Mouse (Mus musculus) neural tube, embryonic 14.5 days (tissue): ENCODE results near the gene Cox14. TPM values are rescaled to one million over a fixed set of nuclear protein-coding genes. Genes with fewer than 3 reads are reported as not detected.
"Not testable (repeated sequence)": the region's sequence is repeated elsewhere in the genome, so short reads cannot be mapped to it uniquely, and the experiment has no call there.

ENCODE experiments used
- ATAC-seq: fragments of 200-750 bp; cut with Nextera tagmentation; 2 replicates; pipeline ENCODE4 v1.8.0; 2017; ENCODE audit warnings: low read depth, mild to moderate bottlenecking, moderate TSS enrichment, moderate library complexity
- H3K27ac ChIP-seq: fragments of 300-500 bp; sonication (generic); 2 replicates; pipeline ENCODE4 v1.5.1; 2014; ENCODE audit warnings: low read depth, mild to moderate bottlenecking, control low read depth, low read length, moderate library complexity, mixed read lengths
- H3K27me3 ChIP-seq: fragments of 300-500 bp; sonication (generic); 2 replicates; pipeline ENCODE4 v1.6.1; 2014; ENCODE audit warnings: low read length; ENCODE audit not compliant: control insufficient read depth, insufficient read depth
- H3K36me3 ChIP-seq: fragments of 300-500 bp; sonication (generic); 2 replicates; pipeline ENCODE4 v1.6.1; 2014; ENCODE audit warnings: low read length, mixed read lengths; ENCODE audit not compliant: control insufficient read depth, insufficient read depth
- H3K4me1 ChIP-seq: fragments of 300-500 bp; sonication (generic); 2 replicates; pipeline ENCODE4 v1.6.1; 2014; ENCODE audit warnings: low read length; ENCODE audit not compliant: control insufficient read depth, insufficient read depth
- H3K4me2 ChIP-seq: fragments of 300-500 bp; sonication (generic); 2 replicates; pipeline ENCODE4 v1.6.1; 2014; ENCODE audit warnings: mild to moderate bottlenecking, low read depth, low read length, control low read depth
- H3K4me3 ChIP-seq: fragments of 300-500 bp; sonication (generic); 2 replicates; pipeline ENCODE4 v1.5.1; 2014; ENCODE audit warnings: low read depth, low read length, control low read depth, mixed read lengths
- H3K9ac ChIP-seq: fragments of 300-500 bp; sonication (generic); replicated peaks from 2 replicates; pipeline ENCODE4 v1.6.1; 2014; ENCODE audit warnings: low read depth, mild to moderate bottlenecking, control low read depth, low read length, mixed read lengths
- H3K9me3 ChIP-seq: fragments of 300-500 bp; sonication (generic); 2 replicates; pipeline ENCODE4 v1.6.1; 2016; ENCODE audit warnings: low read length; ENCODE audit not compliant: control insufficient read depth
- WGBS: fragments of 180-500 bp; shearing (Covaris S2); extraction: QIAGEN DNeasy Blood & Tissue Kit; methylation state at CpG from one replicate; pipeline ENCODE4 v1.1.7; 2014; 5-methylcytosine and 5-hydroxymethylcytosine counted together
- polyA plus RNA-seq: library from polyadenylated mRNA; unstranded; fragments of >200 nt; fragmentation: Nextera tagmentation; extraction: Ambion mirVana; gene quantifications from 2 replicates; pipeline ENCODE4 v1.2.1, GENCODE M21; 2014

Cox14 gene
- polyA plus RNA-seq, 1 experiment from 2014 or later: 204 TPM

- Histone ChIP-seq H3K27me3 (no peaks in the 10 kb centered on the region), H3K4me1 (peaks cover 13% of the 10 kb centered on the region), H3K4me2 (no peak overlapping the region), H3K4me3 (no peak overlapping the region), H3K27ac (no peak overlapping the region), H3K9me3 (no peaks in the 10 kb centered on the region), H3K36me3 (no peaks in the 10 kb centered on the region), H3K9ac (no peak overlapping the region)
- ATAC-seq: no peak
- 76% methylated on average over 4 of the region's 4 CpGs for WGBS
Measured at GRCm38 (mm10) chr15:99767467-99767866, 42.0 kb downstream of the Cox14 start.

GRCm38 (mm10) chr15:99768761-99769160 lies 43.3 kb downstream of the Cox14 start:
- Histone ChIP-seq H3K27me3 (no peaks in the 10 kb centered on the region), H3K9me3 (no peaks in the 10 kb centered on the region), H3K9ac (no peak overlapping the region), H3K4me1 (peaks cover 13% of the 10 kb centered on the region), H3K36me3 (no peaks in the 10 kb centered on the region), H3K4me3 (no peak overlapping the region), H3K27ac (no peak overlapping the region), H3K4me2 (no peak overlapping the region)
- no peak for ATAC-seq
- WGBS: 94% methylated on average over 1 of the region's 1 CpGs

GRCm38 (mm10) chr15:99771004-99771500 lies 45.6 kb downstream of the Cox14 start:
- no peaks in the 10 kb centered on the region for H3K36me3 ChIP-seq
- H3K9ac ChIP-seq: peak overlapping the region; percentile 95
- H3K9me3 ChIP-seq: no peaks in the 10 kb centered on the region
- ATAC-seq: no peak
- H3K4me3 ChIP-seq: peak overlapping the region; percentile 79
- H3K27ac ChIP-seq: peak overlapping the region; percentile 93
- H3K4me2 ChIP-seq: peak overlapping the region; percentile 80
- no peaks in the 10 kb centered on the region for H3K27me3 ChIP-seq
- H3K4me1 ChIP-seq: peaks cover 13% of the 10 kb centered on the region
- WGBS: 39% methylated on average over 5 of the region's 5 CpGs

- Histone ChIP-seq H3K4me1 (peaks cover 13% of the 10 kb centered on the region), H3K9ac (peak overlapping the region; percentile 95), H3K27me3 (no peaks in the 10 kb centered on the region), H3K27ac (peak overlapping the region; percentile 93), H3K9me3 (no peaks in the 10 kb centered on the region), H3K36me3 (no peaks in the 10 kb centered on the region), H3K4me2 (peak overlapping the region; percentile 80), H3K4me3 (peak overlapping the region; percentile 79)
- WGBS: under 1% methylated on average over 58 of the region's 59 CpGs
- ATAC-seq: peak; percentile 75
Measured at GRCm38 (mm10) chr15:99771601-99772276, 46.3 kb downstream of the Cox14 start.

- Histone ChIP-seq H3K9me3 (no peaks in the 10 kb centered on the region), H3K9ac (peak overlapping the region; percentile 95), H3K4me2 (peak overlapping the region; percentile 80), H3K36me3 (no peaks in the 10 kb centered on the region), H3K4me3 (peak overlapping the region; percentile 79), H3K4me1 (peaks cover 13% of the 10 kb centered on the region), H3K27ac (peak overlapping the region; percentile 93), H3K27me3 (no peaks in the 10 kb centered on the region)
- WGBS: under 1% methylated on average over 38 of the region's 41 CpGs
- peak; percentile 91 for ATAC-seq
Measured at GRCm38 (mm10) chr15:99772277-99772880, 47.0 kb downstream of the Cox14 start.

GRCm38 (mm10) chr15:99772881-99772924 lies 47.3 kb downstream of the Cox14 start, which contains the start of gene Cers5:
Cers5 (minus strand) TSS chr15:99772885.
- Histone ChIP-seq H3K4me2 (peak within 1 kb of the TSS; percentile 80), H3K27ac (peak within 1 kb of the TSS; percentile 93), H3K4me3 (peak within 1 kb of the TSS; percentile 79), H3K4me1 (peaks cover 13% of the 10 kb centered on the region), H3K9ac (peak within 1 kb of the TSS; percentile 95)
- not testable (repeated sequence) for ATAC-seq, H3K27me3 ChIP-seq, H3K36me3 ChIP-seq, H3K9me3 ChIP-seq

- H3K27me3 ChIP-seq: no peaks in the 10 kb centered on the region
- H3K27ac ChIP-seq: no peak overlapping the region
- H3K4me1 ChIP-seq: peaks cover 13% of the 10 kb centered on the region
- H3K4me3 ChIP-seq: no peak overlapping the region
- WGBS: 31% methylated on average over 3 of the region's 3 CpGs
- no peaks in the 10 kb centered on the region for H3K36me3 ChIP-seq
- ATAC-seq: no peak
- no peaks in the 10 kb centered on the region for H3K9me3 ChIP-seq
- H3K4me2 ChIP-seq: peak overlapping the region; percentile 80
- H3K9ac ChIP-seq: no peak overlapping the region
Measured at GRCm38 (mm10) chr15:99772925-99773324, 47.5 kb downstream of the Cox14 start.

Other genes starting within 250 kb of the Cox14 start
- 24.0 and 32.0 TPM in 2 replicates for gene Faim2, start 197.5 kb upstream of the Cox14 start, polyA plus RNA-seq
- not detected in 2 replicates for gene Aqp2, start 146.6 kb upstream of the Cox14 start, polyA plus RNA-seq
- 1.4 and 2.1 TPM in 2 replicates for gene Aqp5, start 134.8 kb upstream of the Cox14 start, polyA plus RNA-seq
- gene Aqp6, start 124.2 kb upstream of the Cox14 start, polyA plus RNA-seq: 1.4 and 1.6 TPM in 2 replicates
- 45.9 and 65.6 TPM in 2 replicates for gene Racgap1, start 74.0 kb upstream of the Cox14 start, polyA plus RNA-seq
- 66.0 and 69.8 TPM in 2 replicates for gene Asic1, start 55.2 kb upstream of the Cox14 start, polyA plus RNA-seq
- gene Smarcd1, start 23.5 kb upstream of the Cox14 start, polyA plus RNA-seq: 110 TPM in 2 replicates
- gene Gm17349, start 20.1 kb upstream of the Cox14 start, polyA plus RNA-seq: not detected in 2 replicates
- gene Gpd1, start 8.1 kb upstream of the Cox14 start, polyA plus RNA-seq: 1.2 and 1.3 TPM in 2 replicates
- gene Cers5, start 47.3 kb downstream of the Cox14 start, polyA plus RNA-seq: 82.5 and 83.3 TPM in 2 replicates
- 14.9 and 20.4 TPM in 2 replicates for gene Lima1, start 149.8 kb downstream of the Cox14 start, polyA plus RNA-seq
- gene Fam186a, start 241.4 kb downstream of the Cox14 start, polyA plus RNA-seq: 0.11 TPM in 1 of 2 replicates, not detected in the other
- gene Larp4, start 244.4 kb downstream of the Cox14 start, polyA plus RNA-seq: 29.7 and 32.5 TPM in 2 replicates